Mouse (Mus musculus) lung, adult 2 months (tissue): ENCODE results near the gene Dydc1.

ENCODE experiments used
- CTCF ChIP-seq: fragments of 200-500 bp; IDR thresholded peaks from 2 replicates; pipeline ENCODE4 v1.5.1; 2011; ENCODE audit warnings: mild to moderate bottlenecking, low read length, control low read depth; ENCODE audit not compliant: insufficient read depth
- POLR2A ChIP-seq: fragments of 200-500 bp; IDR thresholded peaks from 2 replicates; pipeline ENCODE4 v1.6.1; 2011; ENCODE audit warnings: low read depth, mild to moderate bottlenecking, control low read depth, low read length, borderline replicate concordance; ENCODE audit errors: extremely low read depth

GRCm38 (mm10) chr14:41072229-41072943 lies at the start of gene Dydc1:
- TF ChIP-seq POLR2A (no peak), CTCF (no peak)
